Mouse (Mus musculus) C2C12 (cell line): ENCODE measurements around the gene Tent4a.

Experiments used
- CEBPB ChIP-seq: IDR thresholded peaks from one replicate; pipeline ENCODE4 v1.6.1; 2011; ENCODE audit warnings: low read depth, mild to moderate bottlenecking, control low read depth, moderate library complexity
- CTCF ChIP-seq: IDR thresholded peaks from one replicate; pipeline ENCODE4 v1.5.1; 2011; ENCODE audit not compliant: control insufficient read depth, insufficient read depth, insufficient read length
- MYOG ChIP-seq: IDR thresholded peaks from one replicate; pipeline ENCODE4 v1.6.1; 2011; ENCODE audit not compliant: control insufficient read depth, insufficient read length; ENCODE audit errors: extremely low read depth

DNA sequence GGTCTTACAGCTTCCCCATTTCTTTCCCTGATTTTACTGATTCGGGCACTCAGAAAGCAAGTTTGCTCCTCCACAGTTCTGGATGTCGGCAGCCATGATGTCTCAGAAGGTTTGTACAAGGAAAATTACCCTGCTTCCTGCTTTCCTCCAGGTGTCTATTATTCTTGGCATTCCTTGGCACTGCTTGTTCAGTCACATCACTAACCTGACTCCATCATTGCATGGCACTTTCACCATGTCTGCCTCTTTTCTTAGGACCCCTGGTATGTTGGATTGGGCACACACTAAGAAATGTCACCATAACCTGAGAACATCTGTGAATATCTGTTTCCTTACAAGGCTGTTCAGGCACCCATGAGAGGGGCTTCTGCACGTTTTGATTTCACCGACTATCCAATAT is 1.6 kb upstream of the Tent4a start:
- no peak for TF ChIP-seq CTCF
- TF ChIP-seq MYOG = no peak
- no peak for TF ChIP-seq CEBPB
